Mouse (Mus musculus): ENCODE measurements around the gene Ush2a.

The Ush2a gene

DNA sequence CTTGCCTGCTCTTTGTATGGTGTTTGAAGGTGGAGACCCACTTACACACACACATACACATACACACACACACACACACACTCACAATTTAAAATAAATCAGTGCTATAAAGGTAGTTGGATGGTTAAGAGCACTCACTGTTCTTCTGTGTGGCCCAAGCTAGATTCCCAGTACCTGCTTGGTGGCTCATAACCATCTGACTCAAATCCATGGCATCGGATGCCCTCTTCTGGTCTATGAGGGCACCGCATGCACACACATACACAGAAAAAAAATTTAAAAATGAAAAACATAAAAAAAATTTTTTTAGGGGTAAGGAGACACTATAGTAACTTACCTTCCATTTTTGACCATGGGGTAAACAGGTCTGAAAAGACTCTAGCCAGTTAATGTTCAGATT is 593.2 kb downstream of the Ush2a start:
- in situ Hi-C loops (cut with MboI; ENCODE audit: low sequenced_read_pairs) = no loop called here

DNA sequence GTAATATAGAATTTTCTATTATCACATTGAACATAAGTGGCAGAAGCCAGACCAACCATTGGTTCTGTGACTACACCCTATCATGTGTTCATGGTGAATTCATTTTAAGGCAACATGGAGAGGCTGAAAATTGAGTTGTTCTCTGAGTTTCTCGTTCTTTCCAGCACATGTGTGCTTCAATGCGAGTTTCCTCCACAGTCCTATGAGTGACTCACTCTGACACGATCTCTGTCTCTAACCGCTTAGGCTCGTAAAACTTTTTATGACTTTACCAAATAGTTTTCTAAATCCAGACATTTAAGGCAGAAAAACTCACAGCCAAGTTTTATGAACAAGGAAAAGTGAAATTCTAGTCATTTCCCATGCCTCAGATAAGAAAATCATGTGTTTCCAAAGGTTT is 597.9 kb downstream of the Ush2a start:
- in situ Hi-C loops (cut with MboI; ENCODE audit: low sequenced_read_pairs) = no loop called here

DNA sequence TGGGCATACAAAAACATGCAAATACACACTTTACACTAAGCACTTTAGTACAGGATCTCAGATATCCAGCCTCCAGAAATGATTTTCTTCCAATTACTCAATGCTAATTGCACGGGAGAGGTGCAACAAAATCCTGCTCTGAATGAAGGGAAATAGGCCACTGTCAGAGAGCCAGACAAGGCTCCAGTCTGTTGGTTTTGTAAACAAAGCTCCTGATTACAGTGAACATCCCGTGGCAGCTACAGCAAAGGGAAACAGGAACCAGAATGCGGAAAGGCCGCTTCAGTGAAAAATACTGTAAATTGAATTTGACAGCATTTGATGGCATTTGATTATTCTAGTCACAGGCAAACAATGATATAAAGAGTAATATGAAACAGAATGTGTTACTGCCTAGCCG is 604.1 kb downstream of the Ush2a start:
- in situ Hi-C loops (cut with MboI; ENCODE audit: low sequenced_read_pairs) = no loop called here

DNA sequence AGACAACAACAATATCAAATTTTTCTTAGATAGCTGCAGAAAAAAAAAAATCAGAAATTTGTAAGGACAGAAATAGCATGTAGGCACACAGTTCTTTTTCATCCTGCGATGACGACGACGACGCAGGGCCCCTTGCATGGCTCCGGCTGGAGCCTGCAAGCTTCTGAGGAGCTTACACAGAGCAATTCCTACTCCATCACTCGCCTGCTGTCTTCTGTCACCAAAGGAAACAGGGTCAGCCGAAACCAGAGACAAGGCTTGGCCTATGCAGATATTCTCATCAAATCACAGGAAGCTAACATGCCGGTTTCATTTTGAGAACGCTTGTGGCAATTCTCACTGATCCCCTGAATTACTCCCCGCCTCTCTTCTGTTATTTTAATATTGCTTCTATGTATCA is 604.7 kb downstream of the Ush2a start:
- in situ Hi-C loops (cut with MboI; ENCODE audit: low sequenced_read_pairs) = no loop called here

DNA sequence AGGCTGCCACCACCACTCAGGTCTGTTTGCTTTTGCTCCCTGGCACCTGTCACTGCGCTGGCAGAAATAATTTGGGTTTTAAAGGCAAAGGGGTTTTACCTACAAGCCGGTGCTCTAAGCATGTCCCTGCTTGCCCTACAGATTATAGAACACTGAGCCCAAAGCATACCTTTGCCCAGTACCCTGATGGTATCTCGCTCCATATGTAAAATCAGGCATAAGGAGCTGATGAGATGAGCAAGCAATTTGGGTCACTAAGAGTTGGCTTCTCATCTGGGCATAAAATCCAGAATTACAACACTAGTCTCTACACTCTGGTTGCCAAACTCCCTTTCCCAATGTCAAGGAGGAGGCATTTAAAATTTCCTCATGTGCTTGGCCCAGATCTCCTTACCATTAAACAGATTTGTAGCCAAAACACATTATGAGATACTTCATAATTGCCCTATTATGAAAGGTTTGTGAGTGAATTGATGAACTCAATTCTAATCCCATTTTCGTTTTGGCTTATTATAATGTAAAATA is 616.8 kb downstream of the Ush2a start:
- in situ Hi-C loops (cut with MboI; ENCODE audit: low sequenced_read_pairs) = no loop called here

DNA sequence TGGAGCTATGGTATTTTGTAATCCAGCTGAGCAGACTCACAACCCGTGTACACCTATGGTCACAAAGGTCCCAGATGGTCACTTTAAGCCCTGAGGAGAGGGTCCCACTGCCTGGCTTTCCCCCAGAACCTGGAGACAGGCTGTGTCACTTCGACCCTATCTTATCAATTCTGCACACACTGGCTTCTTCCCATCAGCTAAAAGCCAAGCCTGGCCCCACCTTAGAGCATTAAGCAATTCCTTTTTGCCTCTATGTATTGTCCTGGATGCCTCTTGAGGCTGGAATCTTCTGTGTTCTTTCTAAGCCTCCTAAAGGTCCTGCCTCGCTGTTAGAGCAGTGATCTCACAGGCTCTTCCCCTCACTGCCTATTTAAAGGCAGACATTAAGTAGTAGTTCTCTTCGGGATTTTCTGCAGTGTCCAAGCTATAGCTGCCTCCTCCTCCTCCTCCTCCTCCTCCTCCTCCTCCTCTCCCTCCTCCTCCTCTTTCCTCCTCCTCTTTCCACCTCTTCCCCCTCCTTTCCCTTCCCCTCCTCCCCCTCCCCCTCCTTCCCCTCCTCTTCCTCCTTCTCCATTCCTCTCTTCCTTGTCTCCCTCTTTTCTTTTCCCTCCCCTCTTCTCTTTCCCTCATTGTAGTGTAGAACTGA is 635.2 kb downstream of the Ush2a start:
- in situ Hi-C loops (cut with MboI; ENCODE audit: low sequenced_read_pairs) = no loop called here

DNA sequence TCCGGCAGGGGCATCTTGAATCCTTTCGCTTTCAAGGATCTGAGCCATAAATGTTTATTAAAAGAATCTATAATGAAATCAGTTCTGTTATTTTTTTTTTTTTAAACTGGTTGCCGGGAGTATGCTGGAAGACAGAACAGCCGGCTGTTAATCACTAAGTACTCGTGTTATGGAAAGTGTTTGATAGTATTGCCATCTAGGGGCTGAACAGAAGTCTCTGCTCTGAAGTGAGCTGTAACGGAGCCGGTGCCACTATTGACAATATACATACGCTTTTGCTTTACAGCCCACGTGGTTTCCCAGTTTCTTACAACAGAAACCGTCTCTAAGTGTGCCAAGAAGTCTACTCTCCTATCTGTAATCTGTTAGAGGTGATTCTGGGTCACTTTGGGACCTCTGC is 642.3 kb downstream of the Ush2a start:
- in situ Hi-C loops (cut with MboI; ENCODE audit: low sequenced_read_pairs) = no loop called here

DNA sequence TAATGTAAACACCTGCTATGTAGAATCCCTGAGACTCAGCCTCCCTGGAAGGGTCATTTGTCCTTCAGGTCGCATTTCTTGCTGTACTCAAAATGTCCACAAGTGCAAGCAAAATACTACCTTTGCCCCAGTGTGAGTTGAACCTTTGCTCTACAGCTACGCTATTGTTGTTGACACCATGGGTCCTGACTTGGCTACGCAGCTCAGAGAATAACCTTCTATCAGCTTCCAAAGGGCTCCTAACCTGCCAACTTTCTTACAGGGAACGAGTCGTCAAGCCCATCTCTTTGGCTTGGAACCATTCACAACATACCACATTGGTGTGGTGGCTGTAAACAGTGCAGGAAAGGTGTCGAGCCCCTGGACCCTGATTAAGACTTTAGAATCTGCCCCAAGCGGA is 644.4 kb downstream of the Ush2a start:
- in situ Hi-C loops (cut with MboI; ENCODE audit: low sequenced_read_pairs) = no loop called here

DNA sequence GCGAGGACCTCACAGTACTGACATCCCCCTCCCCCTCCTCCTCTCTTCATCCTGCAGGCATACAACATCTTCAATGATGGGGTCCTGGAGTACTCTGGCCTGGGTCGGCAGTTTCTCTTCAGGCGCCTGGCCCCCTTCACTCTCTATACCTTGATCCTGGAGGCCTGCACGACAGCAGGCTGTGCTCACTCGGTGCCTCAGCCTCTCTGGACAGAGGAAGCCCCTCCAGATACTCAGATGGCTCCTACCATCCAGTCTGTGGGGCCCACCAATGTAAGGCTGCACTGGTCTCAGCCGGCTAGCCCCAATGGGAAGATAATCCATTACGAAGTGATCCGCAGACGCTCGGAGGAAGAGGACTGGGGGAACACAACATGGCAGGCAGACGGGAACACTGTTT is 648.8 kb downstream of the Ush2a start:
- in situ Hi-C loops (cut with MboI; ENCODE audit: low sequenced_read_pairs) = no loop called here

DNA sequence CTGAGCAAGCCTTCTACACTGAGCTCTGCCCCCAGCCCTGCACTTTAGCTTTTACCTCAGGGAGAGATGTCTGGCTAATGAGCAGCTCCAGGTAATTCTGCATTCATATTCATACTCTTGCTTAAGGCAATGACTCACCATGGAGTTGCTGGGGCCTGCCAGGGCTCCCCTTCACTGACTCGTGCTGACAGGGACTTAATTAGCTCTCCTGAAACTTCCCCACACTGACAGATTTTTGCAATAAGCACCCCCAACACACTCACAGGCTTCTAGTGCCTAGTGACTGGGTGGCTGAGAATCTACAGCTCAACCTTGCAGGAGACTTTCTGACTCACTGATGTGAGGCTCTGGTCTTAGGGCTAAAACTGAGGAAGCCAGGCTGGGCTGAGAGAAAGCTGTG is 658.1 kb downstream of the Ush2a start:
- in situ Hi-C loops (cut with MboI; ENCODE audit: low sequenced_read_pairs) = no loop called here

DNA sequence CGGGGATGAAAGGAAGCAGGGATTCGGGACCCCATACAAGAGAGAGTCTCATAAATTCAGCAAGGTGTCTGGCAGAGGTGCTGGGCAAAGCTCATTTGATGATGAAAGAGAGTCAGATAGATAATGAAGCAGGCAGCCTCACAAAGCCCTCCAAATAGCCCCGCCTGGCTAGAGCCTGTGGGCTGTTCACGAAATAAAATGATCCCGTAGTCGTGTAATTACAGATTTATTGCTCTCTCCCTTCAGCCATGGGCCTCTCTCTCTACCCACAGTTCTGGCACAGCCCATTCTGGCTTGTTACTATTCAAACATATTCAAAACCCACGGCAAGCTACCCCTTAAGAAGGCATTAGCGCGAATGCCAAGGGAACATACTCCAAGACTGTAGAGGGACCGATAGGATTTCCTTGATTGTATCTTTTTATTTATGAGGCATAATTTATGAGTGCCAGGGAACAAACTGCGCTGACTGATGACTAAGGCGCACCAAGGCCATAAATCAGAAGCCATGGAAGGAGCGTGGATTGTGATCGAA is 675.5 kb downstream of the Ush2a start:
- in situ Hi-C loops (cut with MboI; ENCODE audit: low sequenced_read_pairs) = no loop called here

DNA sequence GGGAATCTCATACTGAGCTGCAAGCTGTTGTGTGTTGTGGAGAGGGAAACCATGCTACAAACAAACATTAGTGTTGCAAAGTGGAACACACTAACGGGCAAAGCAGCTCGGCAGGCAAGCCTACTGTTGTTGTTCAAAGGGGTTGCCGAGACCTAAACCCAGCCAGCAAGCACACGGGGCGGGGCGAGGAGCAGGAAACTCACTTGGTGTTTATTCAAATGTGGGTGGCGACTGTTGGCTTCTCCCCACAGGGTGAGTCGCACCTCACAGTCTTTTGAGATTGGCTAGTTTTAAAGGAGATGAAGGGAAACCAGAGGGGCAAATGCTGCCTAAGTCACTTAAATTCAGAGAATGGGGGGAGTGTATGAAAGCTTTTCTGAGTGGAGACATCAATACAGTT is 683.5 kb downstream of the Ush2a start:
- in situ Hi-C loops (cut with MboI; ENCODE audit: low sequenced_read_pairs) = no loop called here

DNA sequence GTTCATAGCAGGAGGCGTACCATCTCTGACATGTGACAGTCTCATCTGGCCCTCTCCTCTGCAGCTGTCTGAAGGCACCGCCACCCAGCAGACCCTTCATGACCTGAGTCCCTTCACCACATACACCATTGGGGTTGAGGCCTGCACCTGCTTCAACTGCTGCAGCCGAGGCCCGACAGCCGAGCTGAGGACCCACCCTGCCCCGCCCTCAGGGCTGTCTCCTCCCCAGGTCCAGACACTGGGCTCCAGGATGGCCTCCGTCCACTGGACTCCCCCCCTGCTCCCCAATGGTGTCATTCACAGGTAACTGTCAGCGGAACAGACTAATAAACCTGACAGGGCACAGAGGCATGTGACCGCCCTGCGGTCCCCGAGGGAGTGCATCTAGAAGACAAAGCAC is 685.0 kb downstream of the Ush2a start:
- in situ Hi-C loops (cut with MboI; ENCODE audit: low sequenced_read_pairs) = no loop called here

DNA sequence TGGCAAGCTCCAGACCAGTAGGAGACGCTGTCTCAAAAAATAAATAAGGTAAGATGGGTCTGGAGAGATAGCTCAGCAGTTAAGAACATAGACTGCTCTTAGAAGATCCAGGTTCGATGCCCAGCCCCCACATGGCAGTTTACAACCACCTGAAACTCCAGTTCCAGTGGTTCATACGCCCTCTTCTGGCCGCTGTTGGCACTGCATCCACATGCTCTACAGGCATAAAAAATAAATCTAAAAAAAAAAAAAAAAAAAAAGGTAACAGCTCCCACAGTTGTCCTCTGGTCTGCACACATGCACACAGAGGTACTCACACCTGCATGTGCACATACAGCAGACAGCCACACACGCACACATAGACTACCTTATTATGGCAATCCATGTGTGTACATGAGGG is 686.0 kb downstream of the Ush2a start:
- in situ Hi-C loops (cut with MboI; ENCODE audit: low sequenced_read_pairs) = no loop called here

DNA sequence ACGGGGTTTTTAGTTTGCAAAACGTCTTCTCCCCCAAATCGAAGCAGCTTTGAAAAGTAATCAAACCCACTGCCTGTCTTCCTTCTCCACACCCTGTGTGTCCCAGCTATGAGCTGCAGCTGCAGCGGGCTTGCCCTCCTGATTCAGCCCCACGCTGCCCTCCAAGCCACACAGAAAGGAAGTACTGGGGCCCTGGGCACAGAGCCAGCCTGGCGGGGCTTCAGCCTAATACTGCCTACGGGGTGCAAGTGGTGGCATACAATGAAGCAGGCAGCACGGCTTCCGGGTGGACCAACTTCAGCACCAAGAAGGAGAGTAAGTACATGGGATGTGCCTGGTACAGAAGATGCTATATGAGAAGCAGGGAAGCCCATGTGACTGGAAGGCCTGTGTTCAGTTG is 686.5 kb downstream of the Ush2a start:
- in situ Hi-C loops (cut with MboI; ENCODE audit: low sequenced_read_pairs) = no loop called here

DNA sequence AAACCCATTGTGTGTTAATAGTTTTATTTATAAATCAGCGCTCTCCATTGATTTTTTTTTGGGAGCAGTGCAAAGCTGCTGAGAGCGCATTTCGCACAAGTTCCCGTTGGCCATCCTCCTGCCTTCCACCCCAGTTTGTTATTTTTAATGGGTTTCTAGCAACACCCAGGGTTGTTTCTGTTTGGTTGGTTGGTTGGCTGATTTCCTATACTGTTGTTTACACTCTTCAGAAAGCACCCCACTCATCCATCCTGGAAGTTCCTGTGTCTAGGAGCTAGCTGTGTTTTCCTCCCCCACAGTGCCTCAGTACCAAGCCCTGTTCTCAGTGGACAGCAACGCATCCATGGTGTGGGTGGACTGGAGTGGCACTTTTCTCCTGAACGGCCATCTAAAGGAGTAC is 689.3 kb downstream of the Ush2a start:
- in situ Hi-C loops (cut with MboI; ENCODE audit: low sequenced_read_pairs) = no loop called here

DNA sequence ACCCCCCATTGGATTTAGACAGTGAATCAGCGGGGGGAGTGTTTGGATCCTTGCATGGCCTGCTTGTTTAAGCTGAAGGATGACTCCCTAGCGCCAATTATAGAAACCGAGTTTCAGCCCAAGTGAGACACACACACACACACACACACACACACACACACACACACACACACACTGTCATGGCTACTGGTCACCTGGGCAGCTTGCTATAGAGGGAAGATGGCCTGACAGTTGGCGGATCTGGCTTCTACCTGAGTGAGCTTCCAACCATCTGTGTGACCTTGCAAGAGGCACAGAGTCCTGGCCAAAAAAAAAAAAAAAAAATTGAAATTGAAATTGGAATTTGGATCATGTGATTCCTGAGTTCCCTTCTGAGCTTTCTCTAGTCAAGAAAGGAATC is 690.7 kb downstream of the Ush2a start:
- in situ Hi-C loops (cut with MboI; ENCODE audit: low sequenced_read_pairs) = no loop called here

DNA sequence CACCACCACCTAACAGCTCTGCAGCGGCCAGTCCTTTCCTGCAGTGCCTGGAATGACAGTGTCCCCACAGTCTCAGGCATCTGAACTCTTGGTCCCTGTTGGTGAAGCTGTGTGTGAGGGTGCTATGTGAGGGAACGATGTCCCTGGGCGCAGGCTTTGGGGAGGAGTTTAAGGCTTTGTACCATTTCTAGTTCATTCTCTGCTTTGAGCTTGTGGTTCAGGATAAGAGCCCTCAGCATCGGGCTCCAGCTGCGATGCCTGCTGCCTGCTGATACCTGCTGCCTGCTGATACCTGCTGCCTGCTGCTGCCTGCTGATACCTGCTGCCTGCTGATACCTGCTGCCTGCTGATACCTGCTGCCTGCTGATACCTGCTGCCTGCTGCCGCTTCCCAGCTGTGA is 711.3 kb downstream of the Ush2a start:
- in situ Hi-C loops (cut with MboI; ENCODE audit: low sequenced_read_pairs) = no loop called here

DNA sequence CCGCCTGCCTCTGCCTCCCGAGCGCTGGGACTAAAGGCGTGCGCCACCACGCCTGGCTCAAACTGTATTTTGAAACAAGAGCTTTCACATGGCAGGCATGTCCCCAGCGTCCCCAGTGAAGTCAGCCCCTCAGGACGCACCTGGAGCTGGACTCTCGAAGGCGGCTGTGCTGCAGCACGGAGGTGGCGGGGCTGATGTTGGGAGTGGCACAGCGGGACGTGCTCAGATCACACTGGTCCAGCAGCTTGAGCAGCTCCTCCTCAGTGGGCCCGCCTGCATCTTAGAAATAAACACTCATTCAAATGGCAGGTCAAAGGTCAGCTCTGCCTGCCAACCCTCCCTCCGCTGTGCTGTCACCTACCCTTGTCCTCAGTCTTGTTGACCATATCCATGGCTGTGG is 712.1 kb downstream of the Ush2a start:
- in situ Hi-C loops (cut with MboI; ENCODE audit: low sequenced_read_pairs) = no loop called here

DNA sequence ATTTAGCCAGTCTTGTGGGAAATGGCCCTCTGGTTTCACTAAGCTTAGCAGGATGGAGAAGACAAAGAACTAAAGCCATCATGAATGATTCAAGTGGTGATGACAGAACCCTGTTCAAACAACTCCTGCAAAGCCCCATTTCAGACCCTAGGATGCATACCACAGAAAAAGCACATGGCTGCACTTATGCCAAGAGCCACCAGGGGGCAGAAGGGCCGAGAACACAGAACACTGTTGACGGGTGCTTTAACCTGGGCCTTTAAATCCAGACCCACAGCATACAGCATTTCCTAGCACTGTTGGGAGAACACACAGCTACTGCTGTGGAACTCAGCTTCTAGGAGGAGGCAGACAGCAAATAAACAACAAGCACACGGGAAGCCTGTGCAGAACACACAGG is 718.2 kb downstream of the Ush2a start:
- in situ Hi-C loops (cut with MboI; ENCODE audit: low sequenced_read_pairs) = no loop called here

DNA sequence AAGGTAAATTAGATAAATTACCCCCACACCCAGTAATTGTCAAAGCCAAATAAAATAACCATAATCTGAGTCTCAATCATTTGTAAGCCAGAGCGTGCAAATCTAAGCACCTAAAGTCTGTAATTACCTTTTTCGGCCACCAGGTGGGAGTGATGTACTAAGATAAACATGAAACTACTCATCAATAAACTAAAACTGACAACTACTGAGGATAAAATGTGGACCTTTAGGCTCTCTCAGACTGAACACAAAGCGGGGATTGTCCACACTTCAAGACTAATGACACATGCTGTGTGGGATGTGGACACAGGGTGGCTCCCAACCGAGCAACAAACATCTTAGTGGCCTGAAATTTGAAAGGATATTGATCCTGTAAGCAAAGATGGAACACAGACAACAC is 731.4 kb downstream of the Ush2a start:
- in situ Hi-C loops (cut with MboI; ENCODE audit: low sequenced_read_pairs) = no loop called here

DNA sequence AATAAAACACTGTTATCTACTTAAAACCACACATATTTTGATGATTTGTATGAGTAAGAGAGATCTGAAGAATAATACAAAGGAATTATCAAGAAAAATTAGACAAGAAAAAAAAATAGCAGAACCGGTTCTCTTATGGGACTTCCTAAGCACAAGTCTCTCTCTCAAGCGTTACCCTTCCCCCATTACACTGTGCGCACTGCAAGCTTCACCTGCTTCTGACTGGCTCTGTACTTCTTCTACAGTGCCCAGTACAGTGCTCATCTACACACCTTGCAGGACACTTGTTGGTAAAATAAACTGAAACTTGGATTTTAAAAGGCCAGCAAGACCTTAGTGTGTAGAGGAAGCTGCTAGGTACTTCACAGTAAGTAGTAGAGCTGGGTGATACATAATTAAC is 736.1 kb downstream of the Ush2a start:
- in situ Hi-C loops (cut with MboI; ENCODE audit: low sequenced_read_pairs) = no loop called here

DNA sequence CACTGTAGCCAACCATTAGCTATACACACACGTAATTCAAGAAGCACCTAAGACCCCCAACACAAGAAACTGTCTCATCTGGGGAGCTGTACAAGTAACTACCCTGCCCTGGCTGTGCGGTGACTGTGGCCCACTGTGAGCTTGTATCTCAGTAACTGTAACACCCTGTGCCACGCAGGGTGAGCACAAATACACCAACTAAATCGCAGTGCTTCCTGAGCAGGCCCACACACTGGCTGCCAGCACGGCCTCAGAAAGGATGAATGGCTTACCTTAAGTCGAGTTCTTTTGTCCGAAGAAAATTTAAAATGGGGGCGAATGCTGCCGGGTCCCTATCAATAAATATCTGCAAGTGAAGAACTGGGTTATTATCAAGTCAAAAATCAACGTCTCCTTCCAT is 738.2 kb downstream of the Ush2a start:
- in situ Hi-C loops (cut with MboI; ENCODE audit: low sequenced_read_pairs) = loop anchor here (25.0 kb wide), 1 partner anchor 937 kb away; no protein-coding TSS in a partner anchor

Data from CH12F3 (cell line).